Mouse (Mus musculus): ENCODE results near the gene Fpgs. TPM values are rescaled to one million over a fixed set of nuclear protein-coding genes. Genes with fewer than 3 reads are reported as not detected.

The Fpgs gene
- polyA plus RNA-seq, 2 experiments = 30.7 to 75.7 TPM

DNA sequence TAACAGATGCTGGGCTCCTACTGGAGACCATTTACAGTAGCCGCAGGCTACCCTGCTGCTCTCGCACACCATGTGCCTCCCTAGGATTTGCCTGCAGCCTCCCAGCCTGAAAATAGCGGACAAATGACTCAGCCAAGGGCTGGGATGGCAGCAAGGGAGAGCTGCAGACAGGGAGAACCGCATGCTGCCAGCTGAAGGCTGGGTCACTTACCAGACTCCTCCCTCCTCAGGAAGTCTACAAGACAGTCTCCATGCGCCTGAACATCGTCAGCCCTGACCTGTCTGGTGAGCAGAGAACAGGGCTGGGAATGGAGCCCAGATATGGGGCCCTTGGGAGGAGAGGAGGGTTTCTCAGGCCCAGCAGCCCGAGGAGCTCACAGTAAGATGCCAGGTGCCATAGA is 23.9 kb downstream of the Fpgs start:
- peaks cover 44% of the 10 kb centered on the region for H3K36me3 ChIP-seq (ENCODE audit: control insufficient read depth, insufficient read depth, low read length)
- peak overlapping the region; percentile 52; the same call in 1 of the 2 replicates for H3K27ac ChIP-seq (replicated peaks; ENCODE audit: low read depth, low read length)
- ATAC-seq (ENCODE audit: low FRiP score, low read depth) (no peak), DNase-seq (ENCODE audit: low spot score) (no peak)
- no peaks in the 10 kb centered on the region for H3K27me3 ChIP-seq (ENCODE audit: control insufficient read depth, insufficient read depth, low read length)
- TF ChIP-seq POLR2A (IDR thresholded peaks at IDR 0.05; ENCODE audit: borderline replicate concordance, extremely low read depth, insufficient read depth, insufficient read length) = no peak
- H3K4me2 ChIP-seq (replicated peaks; ENCODE audit: low read depth, low read length, severe bottlenecking) = no peak overlapping the region
- no peak overlapping the region for H3K4me3 ChIP-seq (replicated peaks; ENCODE audit: low read length)
- H3K4me1 ChIP-seq (ENCODE audit: control insufficient read depth, insufficient read depth, low read length) = peaks cover 8% of the 10 kb centered on the region
- WGBS = 21% methylated on average over 7 of the region's 7 CpGs
- no peak overlapping the region for H3K9ac ChIP-seq (ENCODE audit: low read depth, low read length, severe bottlenecking)
- H3K9me3 ChIP-seq (ENCODE audit: control insufficient read depth, low read length) = no peaks in the 10 kb centered on the region

DNA sequence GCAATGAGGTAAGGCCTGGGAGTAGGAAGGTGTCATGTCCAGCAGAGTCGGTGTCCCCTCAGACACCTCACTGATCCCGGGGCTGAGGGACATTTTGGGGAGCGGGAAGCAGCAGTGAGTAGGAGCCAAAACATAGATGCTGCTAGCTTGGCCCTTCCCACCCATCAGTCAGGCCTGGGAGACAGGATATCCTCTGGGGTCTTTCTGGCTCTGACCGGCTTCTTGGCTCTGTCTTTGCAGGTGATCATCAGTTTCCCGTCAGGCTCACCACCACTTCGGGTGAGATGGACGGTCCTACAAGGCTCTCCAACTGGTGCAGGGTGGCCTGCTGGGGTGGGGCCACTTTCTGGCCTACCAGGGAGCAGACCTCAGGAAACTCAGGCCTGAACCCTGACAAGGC is 26.3 kb downstream of the Fpgs start:
- Histone ChIP-seq H3K27me3 (ENCODE audit: control insufficient read depth, insufficient read depth, low read length) (no peaks in the 10 kb centered on the region), H3K9ac (ENCODE audit: low read depth, low read length, severe bottlenecking) (no peak overlapping the region), H3K9me3 (ENCODE audit: control insufficient read depth, low read length) (no peaks in the 10 kb centered on the region), H3K4me1 (ENCODE audit: control insufficient read depth, insufficient read depth, low read length) (peaks cover 8% of the 10 kb centered on the region), H3K36me3 (ENCODE audit: control insufficient read depth, insufficient read depth, low read length) (peaks cover 21% of the 10 kb centered on the region), H3K4me3 (replicated peaks; ENCODE audit: low read length) (no peak overlapping the region), H3K27ac (replicated peaks; ENCODE audit: low read depth, low read length) (no peak overlapping the region), H3K4me2 (replicated peaks; ENCODE audit: low read depth, low read length, severe bottlenecking) (no peak overlapping the region)
- no peak for TF ChIP-seq POLR2A (IDR thresholded peaks at IDR 0.05; ENCODE audit: borderline replicate concordance, extremely low read depth, insufficient read depth, insufficient read length)
- DNase-seq (ENCODE audit: low spot score) = no peak
- no peak for ATAC-seq (ENCODE audit: low FRiP score, low read depth)
- WGBS = 86% methylated on average over 7 of the region's 7 CpGs

DNA sequence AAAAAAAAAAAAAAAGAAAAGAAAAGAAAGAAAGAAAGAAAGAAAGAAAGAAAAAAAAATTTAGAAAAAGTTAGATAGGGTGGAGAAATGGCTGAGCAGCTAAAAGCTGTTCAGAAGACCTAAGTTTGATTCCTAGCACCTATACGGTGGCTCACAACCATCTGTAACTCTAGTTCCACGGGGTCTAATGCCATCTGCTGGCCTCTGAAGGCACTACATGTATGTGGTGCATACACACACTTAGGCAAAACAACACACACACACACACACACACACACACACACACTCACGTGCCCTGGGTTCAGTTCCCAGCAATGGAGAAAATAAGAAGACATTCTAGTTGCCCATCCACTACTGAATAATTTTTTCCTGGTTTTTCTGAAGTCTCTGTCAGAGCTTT is 27.1 kb downstream of the Fpgs start:
- Histone ChIP-seq H3K4me3 (replicated peaks; ENCODE audit: low read length) (no peak overlapping the region), H3K27me3 (ENCODE audit: control insufficient read depth, insufficient read depth, low read length) (no peaks in the 10 kb centered on the region), H3K36me3 (ENCODE audit: control insufficient read depth, insufficient read depth, low read length) (peaks cover 17% of the 10 kb centered on the region), H3K27ac (replicated peaks; ENCODE audit: low read depth, low read length) (no peak overlapping the region), H3K4me2 (replicated peaks; ENCODE audit: low read depth, low read length, severe bottlenecking) (no peak overlapping the region), H3K9ac (ENCODE audit: low read depth, low read length, severe bottlenecking) (no peak overlapping the region), H3K9me3 (ENCODE audit: control insufficient read depth, low read length) (no peaks in the 10 kb centered on the region), H3K4me1 (ENCODE audit: control insufficient read depth, insufficient read depth, low read length) (peaks cover 8% of the 10 kb centered on the region)
- TF ChIP-seq POLR2A (IDR thresholded peaks at IDR 0.05; ENCODE audit: borderline replicate concordance, extremely low read depth, insufficient read depth, insufficient read length) = no peak
- ATAC-seq (ENCODE audit: low FRiP score, low read depth) (no peak), DNase-seq (ENCODE audit: low spot score) (no peak)
- 92% methylated on average over 3 of the region's 3 CpGs for WGBS

DNA sequence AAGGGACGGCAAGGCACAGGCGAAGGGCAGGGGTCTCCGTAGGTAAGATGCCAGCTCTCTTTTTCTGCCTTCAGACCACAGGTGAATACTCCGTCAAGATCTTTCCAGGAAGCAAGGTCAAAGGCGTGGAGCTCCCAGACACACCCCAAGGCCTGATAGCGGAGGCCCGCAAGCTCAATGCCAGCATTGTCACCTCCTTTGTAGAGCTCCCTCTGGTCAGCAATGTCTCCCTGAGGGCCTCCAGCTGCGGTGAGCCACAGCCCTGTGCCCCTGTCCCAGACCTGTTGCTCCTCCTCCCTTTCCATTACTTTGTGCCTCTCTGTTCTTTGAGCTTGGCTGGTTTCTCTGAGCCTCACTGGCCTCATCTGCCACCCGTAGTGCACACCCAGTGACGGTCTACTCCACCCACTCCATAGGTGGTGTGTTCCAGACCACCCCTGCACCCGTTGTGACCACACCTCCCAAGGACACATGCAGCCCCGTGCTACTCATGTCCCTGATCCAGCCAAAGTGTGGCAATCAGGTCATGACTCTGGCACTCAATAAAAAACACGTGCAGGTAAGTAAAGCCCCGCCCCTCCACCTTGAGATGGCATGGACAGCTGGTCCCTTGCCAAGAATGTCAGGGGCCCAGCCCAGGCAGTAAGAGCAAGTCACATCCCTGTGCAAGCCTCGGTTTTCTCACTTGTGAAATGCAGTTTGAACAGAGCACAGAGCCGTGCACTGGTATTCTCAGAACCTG is 30.6 kb downstream of the Fpgs start:
- ATAC-seq (ENCODE audit: low FRiP score, low read depth) = no peak
- no peak overlapping the region for H3K4me3 ChIP-seq (replicated peaks; ENCODE audit: low read length)
- H3K9ac ChIP-seq (ENCODE audit: low read depth, low read length, severe bottlenecking) = no peak overlapping the region
- H3K4me2 ChIP-seq (replicated peaks; ENCODE audit: low read depth, low read length, severe bottlenecking) = no peak overlapping the region
- peaks cover 9% of the 10 kb centered on the region; the same call in 1 of the 2 replicates for H3K36me3 ChIP-seq (ENCODE audit: control insufficient read depth, insufficient read depth, low read length)
- H3K4me1 ChIP-seq (ENCODE audit: control insufficient read depth, insufficient read depth, low read length) = no peaks in the 10 kb centered on the region
- no peaks in the 10 kb centered on the region for H3K9me3 ChIP-seq (ENCODE audit: control insufficient read depth, low read length)
- TF ChIP-seq POLR2A (IDR thresholded peaks at IDR 0.05; ENCODE audit: borderline replicate concordance, extremely low read depth, insufficient read depth, insufficient read length) = no peak
- DNase-seq (ENCODE audit: low spot score) = no peak
- no peaks in the 10 kb centered on the region for H3K27me3 ChIP-seq (ENCODE audit: control insufficient read depth, insufficient read depth, low read length)
- H3K27ac ChIP-seq (replicated peaks; ENCODE audit: low read depth, low read length) = no peak overlapping the region
- 69% methylated on average over 13 of the region's 16 CpGs for WGBS

DNA sequence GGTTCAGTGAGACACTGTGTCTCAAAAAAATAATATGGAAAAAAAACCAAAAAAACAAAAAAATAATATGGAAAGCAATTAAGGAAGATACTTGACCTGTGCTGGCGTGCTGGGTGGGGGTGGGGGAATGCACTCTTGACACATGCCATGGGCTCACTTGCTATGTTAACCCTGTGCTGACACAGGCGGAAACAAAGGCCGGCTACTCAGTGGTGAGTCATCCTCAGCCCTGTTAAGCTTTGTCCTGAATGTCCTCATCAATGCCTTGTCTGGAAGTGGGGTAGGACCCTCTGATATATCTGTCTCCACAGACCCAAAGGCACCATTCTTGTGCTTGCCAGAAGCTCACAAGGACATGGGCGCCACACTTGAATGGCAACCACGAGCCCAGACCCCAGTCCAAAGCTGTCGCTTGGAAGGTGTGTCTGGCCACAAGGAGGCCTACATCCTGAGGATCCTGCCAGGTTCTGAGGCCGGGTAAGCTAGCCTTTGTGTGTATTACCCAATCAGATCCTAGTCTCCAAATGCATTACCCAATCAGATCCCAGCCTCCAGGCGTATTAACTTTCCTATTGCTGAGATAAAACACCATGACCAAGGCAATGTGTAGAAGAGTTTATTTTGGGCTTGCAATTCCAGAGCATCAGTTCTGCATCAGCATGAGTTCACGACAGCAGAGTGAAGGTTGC is 31.9 kb downstream of the Fpgs start:
- H3K9me3 ChIP-seq (ENCODE audit: control insufficient read depth, low read length) = no peaks in the 10 kb centered on the region
- no peak overlapping the region for H3K27ac ChIP-seq (replicated peaks; ENCODE audit: low read depth, low read length)
- H3K4me3 ChIP-seq (replicated peaks; ENCODE audit: low read length) = no peak overlapping the region
- DNase-seq (ENCODE audit: low spot score) = no peak
- no peaks in the 10 kb centered on the region for H3K4me1 ChIP-seq (ENCODE audit: control insufficient read depth, insufficient read depth, low read length)
- H3K36me3 ChIP-seq (ENCODE audit: control insufficient read depth, insufficient read depth, low read length) = peaks cover 4% of the 10 kb centered on the region; the same call in 1 of the 2 replicates
- 75% methylated on average over 9 of the region's 9 CpGs for WGBS
- H3K27me3 ChIP-seq (ENCODE audit: control insufficient read depth, insufficient read depth, low read length) = no peaks in the 10 kb centered on the region
- no peak overlapping the region for H3K9ac ChIP-seq (ENCODE audit: low read depth, low read length, severe bottlenecking)
- H3K4me2 ChIP-seq (replicated peaks; ENCODE audit: low read depth, low read length, severe bottlenecking) = no peak overlapping the region
- TF ChIP-seq POLR2A (IDR thresholded peaks at IDR 0.05; ENCODE audit: borderline replicate concordance, extremely low read depth, insufficient read depth, insufficient read length) = no peak
- no peak for ATAC-seq (ENCODE audit: low FRiP score, low read depth)
